Mouse (Mus musculus) E14TG2a.4 (cell line): ENCODE results near the gene Leng9.

ENCODE experiments used
- CTCF ChIP-seq: conservative IDR thresholded peaks from 2 replicates; pipeline ENCODE4 v1.5.1; 2014; ENCODE audit warnings: low read length
- POU5F1 ChIP-seq: IDR thresholded peaks from 2 replicates; pipeline ENCODE4 v1.6.1; 2014; ENCODE audit warnings: low read length, borderline replicate concordance

DNA sequence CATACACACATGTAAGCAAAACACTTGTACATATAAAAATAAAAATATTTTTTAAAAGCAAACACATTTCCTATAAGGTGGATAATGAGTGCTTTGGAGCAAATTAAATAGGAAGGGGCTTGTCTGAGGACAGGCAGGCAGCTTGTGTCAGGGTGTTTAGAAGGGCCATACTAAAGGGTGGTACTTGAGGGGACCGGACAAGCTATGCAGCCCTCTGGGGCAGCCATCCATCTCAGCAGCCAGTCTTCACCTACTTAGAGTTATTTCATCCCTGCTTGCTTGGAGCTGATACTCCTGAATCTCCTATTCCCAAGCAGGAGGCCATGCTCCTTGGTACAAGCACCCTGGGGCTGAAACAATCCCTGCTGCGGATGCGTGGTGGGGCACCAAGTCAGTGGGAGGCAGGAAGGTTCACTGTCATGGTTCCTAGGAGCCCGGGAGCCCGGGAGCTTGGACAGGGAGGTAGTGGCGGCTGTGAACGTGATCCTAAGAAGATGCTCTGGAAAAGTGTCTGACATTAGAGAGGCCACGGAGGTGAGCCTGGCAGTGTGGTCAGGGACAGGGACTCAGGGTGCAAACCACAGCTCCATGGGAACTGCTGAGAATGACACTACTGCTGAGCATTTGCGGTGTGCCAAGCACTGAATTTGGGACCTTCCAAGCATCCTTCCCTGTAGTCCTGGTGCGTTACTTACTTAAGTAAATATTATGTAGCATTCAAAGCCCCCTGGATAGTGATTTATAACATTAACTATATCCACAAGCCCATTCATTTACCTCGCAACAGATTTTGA lies 23.0 kb downstream of the Leng9 start:
- TF ChIP-seq CTCF, result no peak
- TF ChIP-seq POU5F1, result no peak
